Mouse (Mus musculus) hindbrain, embryonic 15.5 days (tissue): ENCODE measurements around the gene Pde5a. TPM values are rescaled to one million over a fixed set of nuclear protein-coding genes. Genes with fewer than 3 reads are reported as not detected.

Experiments
- ATAC-seq: fragments of 200-750 bp; cut with Nextera tagmentation; 2 replicates; pipeline ENCODE4 v1.8.0; 2017; ENCODE audit warnings: low read depth, moderate number of reproducible peaks, moderate TSS enrichment; ENCODE audit not compliant: low FRiP score
- H3K27ac ChIP-seq: fragments of 300-500 bp; sonication (generic); replicated peaks from 2 replicates; pipeline ENCODE4 v1.5.1; 2015; ENCODE audit warnings: mild to moderate bottlenecking, inconsistent platforms
- H3K27me3 ChIP-seq: fragments of 300-500 bp; sonication (generic); 2 replicates; pipeline ENCODE4 v1.6.1; 2015; ENCODE audit warnings: control low read depth, inconsistent platforms
- H3K36me3 ChIP-seq: fragments of 300-500 bp; sonication (generic); 2 replicates; pipeline ENCODE4 v1.6.1; 2015; ENCODE audit warnings: control low read depth, inconsistent platforms
- H3K4me1 ChIP-seq: fragments of 300-500 bp; sonication (generic); replicated peaks from 2 replicates; pipeline ENCODE4 v1.6.1; 2015; ENCODE audit warnings: control low read depth, inconsistent platforms
- H3K4me2 ChIP-seq: fragments of 300-500 bp; sonication (generic); 2 replicates; pipeline ENCODE4 v1.6.1; 2015; ENCODE audit warnings: moderate library complexity, mild to moderate bottlenecking, inconsistent platforms
- H3K4me3 ChIP-seq: fragments of 300-500 bp; sonication (generic); 2 replicates; pipeline ENCODE4 v1.5.1; 2015; ENCODE audit warnings: mild to moderate bottlenecking, inconsistent platforms
- H3K9ac ChIP-seq: fragments of 300-500 bp; sonication (generic); 2 replicates; pipeline ENCODE4 v1.6.1; 2015; ENCODE audit warnings: inconsistent platforms
- H3K9me3 ChIP-seq: fragments of 300-500 bp; sonication (generic); 2 replicates; pipeline ENCODE4 v1.6.1; 2016; ENCODE audit warnings: control low read depth, inconsistent platforms
- WGBS: fragments of 180-500 bp; shearing (Covaris S2); methylation state at CpG from one replicate; pipeline ENCODE4 v1.1.7; 2015; 5-methylcytosine and 5-hydroxymethylcytosine counted together
- polyA plus RNA-seq: library from polyadenylated mRNA; unstranded; fragments of >200 nt; fragmentation: Nextera tagmentation; extraction: Ambion mirVana; gene quantifications from 2 replicates; pipeline ENCODE4 v1.2.1, GENCODE M21; 2015

Gene Pde5a
- polyA plus RNA-seq, 1 experiment from 2014 or later = 2.0 TPM

- 97% methylated on average over 1 of the region's 1 CpGs for WGBS
- H3K27me3 ChIP-seq = no peaks in the 10 kb centered on the region
- no peak overlapping the region for H3K4me3 ChIP-seq
- no peaks in the 10 kb centered on the region for H3K4me1 ChIP-seq
- H3K36me3 ChIP-seq = no peaks in the 10 kb centered on the region
- no peak overlapping the region for H3K27ac ChIP-seq
- ATAC-seq = no peak
- no peak overlapping the region for H3K4me2 ChIP-seq
- H3K9ac ChIP-seq = no peak overlapping the region
- no peaks in the 10 kb centered on the region for H3K9me3 ChIP-seq
Observed at GRCm38 (mm10) chr3:122868270-122868669, 139.5 kb downstream of the Pde5a start.

- Histone ChIP-seq H3K9ac (no peak overlapping the region), H3K4me3 (no peak overlapping the region), H3K27ac (no peak overlapping the region), H3K9me3 (no peaks in the 10 kb centered on the region), H3K4me2 (no peak overlapping the region), H3K27me3 (no peaks in the 10 kb centered on the region), H3K36me3 (no peaks in the 10 kb centered on the region), H3K4me1 (no peaks in the 10 kb centered on the region)
- 89% methylated on average over 1 of the region's 1 CpGs for WGBS
- no peak for ATAC-seq
Observed at GRCm38 (mm10) chr3:122871596-122871995, 142.8 kb downstream of the Pde5a start.

GRCm38 (mm10) chr3:122876870-122877269 lies 148.1 kb downstream of the Pde5a start:
- Histone ChIP-seq H3K4me1 (no peaks in the 10 kb centered on the region), H3K9ac (no peak overlapping the region), H3K4me2 (no peak overlapping the region), H3K27me3 (no peaks in the 10 kb centered on the region), H3K4me3 (no peak overlapping the region), H3K27ac (no peak overlapping the region), H3K9me3 (no peaks in the 10 kb centered on the region), H3K36me3 (no peaks in the 10 kb centered on the region)
- ATAC-seq = no peak
- WGBS = 94% methylated on average over 2 of the region's 2 CpGs

- H3K4me3 ChIP-seq = no peak overlapping the region
- H3K27ac ChIP-seq = no peak overlapping the region
- no peaks in the 10 kb centered on the region for H3K4me1 ChIP-seq
- WGBS = 96% methylated on average over 3 of the region's 3 CpGs
- no peak for ATAC-seq
- no peaks in the 10 kb centered on the region for H3K36me3 ChIP-seq
- no peak overlapping the region for H3K9ac ChIP-seq
- H3K9me3 ChIP-seq = no peaks in the 10 kb centered on the region
- no peaks in the 10 kb centered on the region for H3K27me3 ChIP-seq
- no peak overlapping the region for H3K4me2 ChIP-seq
Observed at GRCm38 (mm10) chr3:122877543-122877942, 148.8 kb downstream of the Pde5a start.

- Histone ChIP-seq H3K27me3 (no peaks in the 10 kb centered on the region), H3K4me1 (no peaks in the 10 kb centered on the region), H3K9me3 (no peaks in the 10 kb centered on the region), H3K9ac (no peak overlapping the region), H3K4me2 (no peak overlapping the region), H3K4me3 (no peak overlapping the region), H3K27ac (no peak overlapping the region), H3K36me3 (no peaks in the 10 kb centered on the region)
- WGBS = 90% methylated on average over 8 of the region's 8 CpGs
- ATAC-seq = no peak
Observed at GRCm38 (mm10) chr3:122878705-122879315, 150.1 kb downstream of the Pde5a start.

GRCm38 (mm10) chr3:122887505-122888301 lies 159.0 kb downstream of the Pde5a start:
- Histone ChIP-seq H3K27me3 (no peaks in the 10 kb centered on the region), H3K4me2 (no peak overlapping the region), H3K9me3 (no peaks in the 10 kb centered on the region), H3K36me3 (no peaks in the 10 kb centered on the region), H3K4me1 (no peaks in the 10 kb centered on the region), H3K4me3 (no peak overlapping the region), H3K27ac (no peak overlapping the region), H3K9ac (no peak overlapping the region)
- no peak for ATAC-seq
- 77% methylated on average over 4 of the region's 4 CpGs for WGBS

- Histone ChIP-seq H3K36me3 (no peaks in the 10 kb centered on the region), H3K27ac (no peak overlapping the region), H3K4me1 (no peaks in the 10 kb centered on the region), H3K4me2 (no peak overlapping the region), H3K9ac (no peak overlapping the region), H3K9me3 (no peaks in the 10 kb centered on the region), H3K4me3 (no peak overlapping the region), H3K27me3 (no peaks in the 10 kb centered on the region)
- ATAC-seq = no peak
- WGBS = 90% methylated on average over 5 of the region's 5 CpGs
Observed at GRCm38 (mm10) chr3:122888371-122888819, 159.6 kb downstream of the Pde5a start.

- Histone ChIP-seq H3K4me1 (no peaks in the 10 kb centered on the region), H3K36me3 (no peaks in the 10 kb centered on the region), H3K4me3 (no peak within 1 kb of the TSS), H3K27ac (no peak within 1 kb of the TSS), H3K4me2 (no peak within 1 kb of the TSS), H3K27me3 (no peaks in the 10 kb centered on the region), H3K9me3 (no peaks in the 10 kb centered on the region), H3K9ac (no peak within 1 kb of the TSS)
- ATAC-seq = no peak
- WGBS = 94% methylated on average over 3 of the region's 3 CpGs
Observed at GRCm38 (mm10) chr3:122894772-122895171, 166.0 kb downstream of the Pde5a start, which contains the start of gene Fabp2. TSS of gene Fabp2 (plus strand) at chr3:122895072.

- Histone ChIP-seq H3K36me3 (no peaks in the 10 kb centered on the region), H3K4me2 (no peak overlapping the region), H3K4me1 (no peaks in the 10 kb centered on the region), H3K9me3 (no peaks in the 10 kb centered on the region), H3K4me3 (no peak overlapping the region), H3K27ac (no peak overlapping the region), H3K27me3 (no peaks in the 10 kb centered on the region), H3K9ac (no peak overlapping the region)
- WGBS = 90% methylated on average over 11 of the region's 11 CpGs
- ATAC-seq = no peak
Observed at GRCm38 (mm10) chr3:122895189-122895731, 166.5 kb downstream of the Pde5a start.

GRCm38 (mm10) chr3:122898254-122898653 lies 169.5 kb downstream of the Pde5a start:
- H3K27ac ChIP-seq = no peak overlapping the region
- H3K4me2 ChIP-seq = no peak overlapping the region
- no peaks in the 10 kb centered on the region for H3K36me3 ChIP-seq
- H3K4me1 ChIP-seq = no peaks in the 10 kb centered on the region
- H3K4me3 ChIP-seq = no peak overlapping the region
- H3K9me3 ChIP-seq = no peaks in the 10 kb centered on the region
- H3K9ac ChIP-seq = no peak overlapping the region
- 60% methylated on average over 6 of the region's 6 CpGs for WGBS
- no peak for ATAC-seq
- H3K27me3 ChIP-seq = no peaks in the 10 kb centered on the region

- H3K27me3 ChIP-seq = no peaks in the 10 kb centered on the region
- peak; percentile 54; the same call in 1 of the 2 replicates for ATAC-seq
- no peaks in the 10 kb centered on the region for H3K36me3 ChIP-seq
- H3K4me3 ChIP-seq = no peak overlapping the region
- no peak overlapping the region for H3K4me2 ChIP-seq
- H3K27ac ChIP-seq = no peak overlapping the region
- no peaks in the 10 kb centered on the region for H3K9me3 ChIP-seq
- no peaks in the 10 kb centered on the region for H3K4me1 ChIP-seq
- H3K9ac ChIP-seq = no peak overlapping the region
- WGBS = 43% methylated on average over 12 of the region's 12 CpGs
Observed at GRCm38 (mm10) chr3:122903746-122904433, 175.1 kb downstream of the Pde5a start.

- WGBS = 85% methylated on average over 2 of the region's 2 CpGs
- H3K4me3 ChIP-seq = no peak overlapping the region
- no peak overlapping the region for H3K9ac ChIP-seq
- ATAC-seq = no peak
- H3K9me3 ChIP-seq = no peaks in the 10 kb centered on the region
- H3K4me2 ChIP-seq = no peak overlapping the region
- no peaks in the 10 kb centered on the region for H3K36me3 ChIP-seq
- no peaks in the 10 kb centered on the region for H3K27me3 ChIP-seq
- no peaks in the 10 kb centered on the region for H3K4me1 ChIP-seq
- H3K27ac ChIP-seq = no peak overlapping the region
Observed at GRCm38 (mm10) chr3:122907841-122908240, 179.1 kb downstream of the Pde5a start.
